Mouse (Mus musculus) right cerebral cortex, postnatal 36 days (tissue): ENCODE measurements at regions not wholly inside any gene's neighbourhood (a gene's known extent, or its start where the extent isn't known, plus 50 kb on each side); places are given as distances from the start of the nearest gene placed in this dataset.

Experiments used
- DNase-seq, 2 experiments: peaks; one replicate each; pipeline ENCODE4 v3.0.0; 2022; ENCODE audit warnings: low spot score in 2 of 2, mixed read lengths in 1 of 2

- no peak for DNase-seq
These were observed 72.4 kb upstream of the Dhrs4 start for GRCm38 (mm10) chr14:55406146-55406545.
